Comparison of ENCODE assay signal across 8 mouse cellular contexts in the genomic region with DNA sequence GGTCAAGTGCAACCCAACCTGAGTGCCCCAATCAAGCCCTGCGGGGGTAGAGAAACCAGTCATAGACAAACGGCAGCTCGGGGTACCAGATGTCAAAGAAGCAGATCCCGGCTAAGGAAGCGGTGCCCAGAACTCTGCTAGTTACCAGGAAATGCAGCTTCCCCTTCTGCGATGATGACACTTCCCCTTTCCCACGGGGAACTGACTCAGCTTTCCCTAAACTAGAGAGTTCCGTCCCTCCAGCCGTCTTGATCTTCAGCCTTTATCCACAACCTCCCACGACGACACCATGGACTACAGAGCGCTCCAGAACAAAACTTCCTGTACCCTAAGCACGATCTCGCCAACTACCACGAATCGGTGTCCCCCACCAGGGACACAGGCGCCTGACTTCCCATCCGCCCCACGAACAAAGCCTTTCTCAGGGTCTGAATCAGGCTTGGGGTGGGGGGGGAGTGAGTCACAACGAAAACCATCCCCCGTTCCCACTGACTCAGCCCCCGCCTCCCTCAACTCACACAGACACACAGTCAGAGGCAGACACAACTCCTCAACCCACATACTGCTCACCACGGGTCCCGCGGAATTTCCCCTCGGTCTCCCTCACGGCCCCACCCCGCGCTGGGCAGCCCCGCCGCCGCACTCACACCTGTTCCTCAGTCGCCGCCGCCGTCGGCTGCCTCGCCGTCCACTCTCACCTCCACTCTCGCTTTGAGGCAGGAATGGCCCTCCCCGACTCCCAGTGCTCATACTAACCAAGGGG. TPM values are rescaled to one million over a fixed set of nuclear protein-coding genes. Genes with fewer than 3 reads are reported as not detected.
DNase-seq lines count a peak whose midpoint lies in the region; ATAC-seq and TF ChIP-seq lines count a peak whose summit lies in the region.

No protein-coding gene starts in this region.

- WGBS in limb, embryonic 14.5 days: 3% methylated on average over 40 of the region's 41 CpGs
- WGBS in midbrain, embryonic 13.5 days: under 1% methylated on average over 41 of the region's 41 CpGs
- WGBS in stomach, embryonic 15.5 days: under 1% methylated on average over 41 of the region's 41 CpGs

- peak; percentile 36 for DNase-seq in embryo, embryonic 10 days (ENCODE audit: low spot score)
- DNase-seq in embryo, embryonic 9.5 days (ENCODE audit: extremely low spot score): no peak
- peak; percentile 63 for DNase-seq in gastrocnemius, postnatal 14 days
- DNase-seq in induced T-regulatory cell, adult 2 months (ENCODE audit: low read depth): peak; percentile 97
- DNase-seq in limb, embryonic 14.5 days (ENCODE audit: low spot score): no peak

- H3K27me3 ChIP-seq in limb, embryonic 14.5 days (ENCODE audit: control insufficient read depth, insufficient read depth, low read length): no peaks in the 10 kb centered on the region
- no peaks in the 10 kb centered on the region for H3K27me3 ChIP-seq in midbrain, embryonic 13.5 days
- H3K27me3 ChIP-seq in stomach, embryonic 15.5 days (replicated peaks): no peaks in the 10 kb centered on the region

- ATAC-seq in limb, embryonic 14.5 days (ENCODE audit: low FRiP score, low read depth): peak; percentile 5
- peak; percentile 13; the same call in 1 of the 2 replicates for ATAC-seq in midbrain, embryonic 13.5 days
- 0 out of 2 replicates have a peak, but pooled peaks have one; percentile 1 for ATAC-seq in stomach, embryonic 15.5 days (ENCODE audit: insufficient read depth, low FRiP score, low read depth)

- peak overlapping the region; percentile 81 for H3K4me2 ChIP-seq in limb, embryonic 14.5 days (replicated peaks; ENCODE audit: low read depth, low read length, severe bottlenecking)
- H3K4me2 ChIP-seq in midbrain, embryonic 13.5 days (replicated peaks): peak overlapping the region; percentile 96
- peak overlapping the region; percentile 93 for H3K4me2 ChIP-seq in stomach, embryonic 15.5 days

- TF ChIP-seq CTCF in bone marrow macrophage, adult 2 months (IDR thresholded peaks at IDR 0.05; ENCODE audit: low read depth, low read length): no peak

- peak overlapping the region; percentile 82 for H3K4me3 ChIP-seq in bone marrow macrophage, adult 2 months (ENCODE audit: insufficient read depth, low read length)
- peak overlapping the region; percentile 76 for H3K4me3 ChIP-seq in limb, embryonic 14.5 days (replicated peaks; ENCODE audit: low read length)
- H3K4me3 ChIP-seq in midbrain, embryonic 13.5 days (replicated peaks): peak overlapping the region; percentile 83
- H3K4me3 ChIP-seq in stomach, embryonic 15.5 days (replicated peaks): peak overlapping the region; percentile 68

- TF ChIP-seq POLR2A in bone marrow macrophage, adult 2 months (IDR thresholded peaks at IDR 0.05; ENCODE audit: borderline replicate concordance, low read depth, low read length): no peak
- TF ChIP-seq POLR2A in limb, embryonic 14.5 days (IDR thresholded peaks at IDR 0.05; ENCODE audit: borderline replicate concordance, extremely low read depth, insufficient read depth, insufficient read length): no peak

- peaks cover 29% of the 10 kb centered on the region for H3K4me1 ChIP-seq in bone marrow macrophage, adult 2 months (ENCODE audit: control insufficient read depth, insufficient read depth, low read length)
- H3K4me1 ChIP-seq in limb, embryonic 14.5 days (ENCODE audit: control insufficient read depth, insufficient read depth, low read length): peaks cover 38% of the 10 kb centered on the region
- peaks cover 66% of the 10 kb centered on the region for H3K4me1 ChIP-seq in midbrain, embryonic 13.5 days (replicated peaks)
- peaks cover 44% of the 10 kb centered on the region for H3K4me1 ChIP-seq in stomach, embryonic 15.5 days

- no peaks in the 10 kb centered on the region for H3K9me3 ChIP-seq in limb, embryonic 14.5 days (ENCODE audit: control insufficient read depth, low read length)
- H3K9me3 ChIP-seq in midbrain, embryonic 13.5 days: no peaks in the 10 kb centered on the region
- H3K9me3 ChIP-seq in stomach, embryonic 15.5 days: no peaks in the 10 kb centered on the region

- peak overlapping the region; percentile 81 for H3K9ac ChIP-seq in limb, embryonic 14.5 days (ENCODE audit: low read depth, low read length, severe bottlenecking)
- H3K9ac ChIP-seq in midbrain, embryonic 13.5 days (replicated peaks): peak overlapping the region; percentile 99
- H3K9ac ChIP-seq in stomach, embryonic 15.5 days: peak overlapping the region; percentile 82

- peaks cover 49% of the 10 kb centered on the region for H3K36me3 ChIP-seq in limb, embryonic 14.5 days (ENCODE audit: control insufficient read depth, insufficient read depth, low read length)
- peaks cover 42% of the 10 kb centered on the region for H3K36me3 ChIP-seq in midbrain, embryonic 13.5 days
- H3K36me3 ChIP-seq in stomach, embryonic 15.5 days: peaks cover 24% of the 10 kb centered on the region

- intact Hi-C loops in gastrocnemius, postnatal 14 days (cut with DNase I; ENCODE audit: low total_unique reads): no loop called here

- peak overlapping the region; percentile 88 for H3K27ac ChIP-seq in bone marrow macrophage, adult 2 months (ENCODE audit: insufficient read depth, low read depth, low read length)
- peak overlapping the region; percentile 92 for H3K27ac ChIP-seq in limb, embryonic 14.5 days (replicated peaks; ENCODE audit: low read depth, low read length)
- peak overlapping the region; percentile 100 for H3K27ac ChIP-seq in midbrain, embryonic 13.5 days
- H3K27ac ChIP-seq in stomach, embryonic 15.5 days: peak overlapping the region; percentile 98

RNA-seq across cellular contexts. Expression of a gene that starts 3.0 kb away (rescaled TPM):
- polyA plus RNA-seq in bone marrow macrophage, adult 2 months (2012; ENCODE audit: insufficient read depth, insufficient read length, missing spikeins): 8.1 and 9.3 TPM in 2 replicates
- 10 to 100 TPM; 30.3 to 31.4 TPM for total RNA-seq in gastrocnemius, postnatal 14 days (2021)
- polyA plus RNA-seq in limb, embryonic 14.5 days (2012; rRNA removed): 23.7 and 27.5 TPM in 2 replicates
- polyA plus RNA-seq in limb, embryonic 14.5 days (2014; fragmentation: Nextera tagmentation; extraction: Ambion mirVana): 31.4 and 36.4 TPM in 2 replicates
- 54.9 and 59.2 TPM in 2 replicates for polyA plus RNA-seq in midbrain, embryonic 13.5 days (2015; fragmentation: Nextera tagmentation; extraction: Ambion mirVana)
- 25.4 and 26.5 TPM in 2 replicates for polyA plus RNA-seq in stomach, embryonic 15.5 days (2015; fragmentation: Nextera tagmentation; extraction: Ambion mirVana)

RNA-seq across cellular contexts. Expression of a gene that starts 12.5 kb away (rescaled TPM):
- polyA plus RNA-seq in bone marrow macrophage, adult 2 months (2012; ENCODE audit: insufficient read depth, insufficient read length, missing spikeins): not detected in 2 replicates
- 10 to 100 TPM; 12.8 to 15.2 TPM for total RNA-seq in gastrocnemius, postnatal 14 days (2021)
- 17.0 and 23.7 TPM in 2 replicates for polyA plus RNA-seq in limb, embryonic 14.5 days (2012; rRNA removed)
- 18.7 and 18.9 TPM in 2 replicates for polyA plus RNA-seq in limb, embryonic 14.5 days (2014; fragmentation: Nextera tagmentation; extraction: Ambion mirVana)
- 4.9 and 7.0 TPM in 2 replicates for polyA plus RNA-seq in midbrain, embryonic 13.5 days (2015; fragmentation: Nextera tagmentation; extraction: Ambion mirVana)
- 26.7 and 29.4 TPM in 2 replicates for polyA plus RNA-seq in stomach, embryonic 15.5 days (2015; fragmentation: Nextera tagmentation; extraction: Ambion mirVana)

RNA-seq across cellular contexts. Expression of a gene that starts 15.1 kb away (rescaled TPM):
- 22.5 and 23.2 TPM in 2 replicates for polyA plus RNA-seq in bone marrow macrophage, adult 2 months (2012; ENCODE audit: insufficient read depth, insufficient read length, missing spikeins)
- 10 to 100 TPM; 19.0 to 20.7 TPM for total RNA-seq in gastrocnemius, postnatal 14 days (2021)
- 29.5 and 32.7 TPM in 2 replicates for polyA plus RNA-seq in limb, embryonic 14.5 days (2012; rRNA removed)
- 22.3 and 27.3 TPM in 2 replicates for polyA plus RNA-seq in limb, embryonic 14.5 days (2014; fragmentation: Nextera tagmentation; extraction: Ambion mirVana)
- 41.8 and 47.7 TPM in 2 replicates for polyA plus RNA-seq in midbrain, embryonic 13.5 days (2015; fragmentation: Nextera tagmentation; extraction: Ambion mirVana)
- 24.9 and 25.3 TPM in 2 replicates for polyA plus RNA-seq in stomach, embryonic 15.5 days (2015; fragmentation: Nextera tagmentation; extraction: Ambion mirVana)

RNA-seq across cellular contexts. Expression of a gene that starts 15.2 kb away (rescaled TPM):
- polyA plus RNA-seq in bone marrow macrophage, adult 2 months (2012; ENCODE audit: insufficient read depth, insufficient read length, missing spikeins): 69.8 and 73.7 TPM in 2 replicates
- 10 to 100 TPM; 79.5 to 87.9 TPM for total RNA-seq in gastrocnemius, postnatal 14 days (2021)
- polyA plus RNA-seq in limb, embryonic 14.5 days (2012; rRNA removed): 127 and 131 TPM in 2 replicates
- polyA plus RNA-seq in limb, embryonic 14.5 days (2014; fragmentation: Nextera tagmentation; extraction: Ambion mirVana): 161 and 171 TPM in 2 replicates
- 92.2 and 105 TPM in 2 replicates for polyA plus RNA-seq in midbrain, embryonic 13.5 days (2015; fragmentation: Nextera tagmentation; extraction: Ambion mirVana)
- polyA plus RNA-seq in stomach, embryonic 15.5 days (2015; fragmentation: Nextera tagmentation; extraction: Ambion mirVana): 154 and 179 TPM in 2 replicates

RNA-seq across cellular contexts. Expression of a gene that starts 41.3 kb away (rescaled TPM):
- 134 and 137 TPM in 2 replicates for polyA plus RNA-seq in bone marrow macrophage, adult 2 months (2012; ENCODE audit: insufficient read depth, insufficient read length, missing spikeins)
- 10 to 100 TPM; 25.5 to 28.7 TPM for total RNA-seq in gastrocnemius, postnatal 14 days (2021)
- 425 and 497 TPM in 2 replicates for polyA plus RNA-seq in limb, embryonic 14.5 days (2012; rRNA removed)
- 97.8 and 113 TPM in 2 replicates for polyA plus RNA-seq in limb, embryonic 14.5 days (2014; fragmentation: Nextera tagmentation; extraction: Ambion mirVana)
- polyA plus RNA-seq in midbrain, embryonic 13.5 days (2015; fragmentation: Nextera tagmentation; extraction: Ambion mirVana): 83.5 and 91.9 TPM in 2 replicates
- 53.4 and 54.0 TPM in 2 replicates for polyA plus RNA-seq in stomach, embryonic 15.5 days (2015; fragmentation: Nextera tagmentation; extraction: Ambion mirVana)

Comparison
In these comparisons a context has a peak if more than half of its experiments do, and no peak if none do; other contexts are left out.
1. DNase-seq: peak in embryo, embryonic 10 days (single experiment), gastrocnemius, postnatal 14 days (single experiment) and induced T-regulatory cell, adult 2 months (single experiment); none in embryo, embryonic 9.5 days (single experiment) and limb, embryonic 14.5 days (single experiment).
2. Peak in every context shown above with its lines, with median percentiles within 50 percentile points of each other: H3K27ac ChIP-seq, H3K4me3 ChIP-seq, ATAC-seq, H3K4me2 ChIP-seq and H3K9ac ChIP-seq.